Mouse (Mus musculus) neural tube, embryonic 12.5 days (tissue): ENCODE data around the gene Washc4. TPM values are rescaled to one million over a fixed set of nuclear protein-coding genes. Genes with fewer than 3 reads are reported as not detected.
A peak's percentile ranks its signal among the peaks of the same experiment; 100 is the strongest.

ENCODE experiments used
- ATAC-seq: fragments of 200-750 bp; cut with Nextera tagmentation; 2 replicates; pipeline ENCODE4 v1.8.0; 2017; ENCODE audit warnings: low read depth, mild to moderate bottlenecking, moderate TSS enrichment, moderate library complexity; ENCODE audit not compliant: low FRiP score
- H3K27ac ChIP-seq: fragments of 300-500 bp; sonication (generic); 2 replicates; pipeline ENCODE4 v1.5.1; 2016
- H3K27me3 ChIP-seq: fragments of 300-500 bp; sonication (generic); replicated peaks from 2 replicates; pipeline ENCODE4 v1.6.1; 2016; ENCODE audit warnings: mild to moderate bottlenecking
- H3K36me3 ChIP-seq: fragments of 300-500 bp; sonication (generic); 2 replicates; pipeline ENCODE4 v1.6.1; 2016; ENCODE audit warnings: mild to moderate bottlenecking
- H3K4me1 ChIP-seq: fragments of 300-500 bp; sonication (generic); 2 replicates; pipeline ENCODE4 v1.6.1; 2016
- H3K4me2 ChIP-seq: fragments of 300-500 bp; sonication (generic); replicated peaks from 2 replicates; pipeline ENCODE4 v1.6.1; 2016; ENCODE audit warnings: mild to moderate bottlenecking
- H3K4me3 ChIP-seq: fragments of 300-500 bp; sonication (generic); 2 replicates; pipeline ENCODE4 v1.5.1; 2016
- H3K9ac ChIP-seq: fragments of 300-500 bp; sonication (generic); 2 replicates; pipeline ENCODE4 v1.6.1; 2016; ENCODE audit warnings: mild to moderate bottlenecking
- H3K9me3 ChIP-seq: fragments of 300-500 bp; sonication (generic); 2 replicates; pipeline ENCODE4 v1.6.1; 2016; ENCODE audit warnings: mild to moderate bottlenecking
- WGBS: fragments of 180-500 bp; shearing (Covaris S2); methylation state at CpG from one replicate; pipeline ENCODE4 v1.1.7; 2016; 5-methylcytosine and 5-hydroxymethylcytosine counted together
- polyA plus RNA-seq: library from polyadenylated mRNA; unstranded; fragments of >200 nt; fragmentation: Nextera tagmentation; extraction: Ambion mirVana; gene quantifications from 2 replicates; pipeline ENCODE4 v1.2.1, GENCODE M21; 2016

The Washc4 gene
- polyA plus RNA-seq, 1 experiment from 2014 or later: 36.8 TPM

GRCm38 (mm10) chr10:83644865-83645715, 101.5 kb downstream of the Washc4 start:
- Histone ChIP-seq H3K9me3 (no peaks in the 10 kb centered on the region), H3K27ac (no peak overlapping the region), H3K36me3 (no peaks in the 10 kb centered on the region), H3K27me3 (no peaks in the 10 kb centered on the region), H3K9ac (0 out of 2 replicates have a peak overlapping the region, but pooled peaks have one; percentile 6), H3K4me3 (no peak overlapping the region), H3K4me2 (peak overlapping the region; percentile 28; the same call in 1 of the 2 replicates), H3K4me1 (peaks cover 38% of the 10 kb centered on the region)
- no peak for ATAC-seq
- WGBS: 57% methylated on average over 16 of the region's 16 CpGs

GRCm38 (mm10) chr10:83645716-83645990, 102.1 kb downstream of the Washc4 start:
- H3K27ac ChIP-seq: no peak overlapping the region
- no peaks in the 10 kb centered on the region for H3K27me3 ChIP-seq
- no peak for ATAC-seq
- 90% methylated on average over 3 of the region's 3 CpGs for WGBS
- H3K9ac ChIP-seq: no peak overlapping the region
- no peak overlapping the region; the same call in 1 of the 2 replicates for H3K4me2 ChIP-seq
- no peaks in the 10 kb centered on the region for H3K9me3 ChIP-seq
- H3K4me3 ChIP-seq: no peak overlapping the region
- no peaks in the 10 kb centered on the region for H3K36me3 ChIP-seq
- peaks cover 38% of the 10 kb centered on the region for H3K4me1 ChIP-seq

Other genes with a start within 250 kb of the Washc4 start
- 1.5 and 2.6 TPM in 2 replicates for gene Slc41a2, start 205.9 kb upstream of the Washc4 start, polyA plus RNA-seq
- gene D10Wsu102e, start 183.5 kb upstream of the Washc4 start, polyA plus RNA-seq: 0.93 and 1.00 TPM in 2 replicates
- gene Aldh1l2, start 9.6 kb upstream of the Washc4 start, polyA plus RNA-seq: 12.8 TPM in 2 replicates
- gene Appl2, start 105.0 kb downstream of the Washc4 start, polyA plus RNA-seq: 45.1 and 54.3 TPM in 2 replicates
- gene 1500009L16Rik, start 179.1 kb downstream of the Washc4 start, polyA plus RNA-seq: 34.4 and 34.9 TPM in 2 replicates